Mouse (Mus musculus) lung, postnatal 0 days (tissue): ENCODE measurements around the gene Arhgap31.

ENCODE experiments used
- CTCF ChIP-seq: IDR thresholded peaks from 2 replicates; pipeline ENCODE4 v1.5.1; 2016; ENCODE audit warnings: antibody characterized with exemption, mild to moderate bottlenecking
- EP300 ChIP-seq: IDR thresholded peaks from 2 replicates; pipeline ENCODE4 v1.6.1; 2016; ENCODE audit warnings: antibody characterized with exemption, mild to moderate bottlenecking, control low read depth

DNA sequence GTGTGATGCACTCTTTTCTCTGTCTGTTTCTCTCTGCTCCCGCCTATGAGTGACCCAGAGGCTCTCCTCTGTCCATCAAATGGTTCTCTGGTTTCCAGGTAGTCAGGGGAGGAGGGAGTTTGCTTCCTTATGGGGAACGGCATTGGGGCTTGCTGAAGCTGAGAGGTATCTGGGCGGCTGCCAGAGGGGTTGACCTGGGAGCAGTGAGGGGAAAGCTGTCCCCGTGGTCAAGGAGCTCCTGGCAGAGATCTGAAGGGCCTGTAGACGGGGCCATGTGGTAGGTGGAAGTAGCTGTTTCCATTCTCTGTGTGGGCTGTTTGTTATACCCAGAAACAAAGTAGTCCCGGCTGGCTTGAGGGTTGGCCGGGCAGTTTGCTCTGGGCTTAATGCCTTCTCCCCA, 6.3 kb downstream of the Arhgap31 start:
- TF ChIP-seq CTCF (no peak), EP300 (no peak)
